Mouse (Mus musculus): ENCODE data around the gene Gm44502. TPM values are rescaled to one million over a fixed set of nuclear protein-coding genes. Genes with fewer than 3 reads are reported as not detected.
A peak's percentile ranks its signal among the peaks of the same experiment; 100 is the strongest.

The Gm44502 gene
- polyA plus RNA-seq, 1 experiment = 0.94 TPM

- TF ChIP-seq CTCF (IDR thresholded peaks at IDR 0.05; ENCODE audit: low read depth, low read length) = no peak
- no peak for TF ChIP-seq POLR2A (IDR thresholded peaks at IDR 0.05; ENCODE audit: borderline replicate concordance, low read depth, low read length)
- H3K27ac ChIP-seq (ENCODE audit: insufficient read depth, low read depth, low read length) = no peak overlapping the region
- H3K4me1 ChIP-seq (ENCODE audit: control insufficient read depth, insufficient read depth, low read length) = no peaks in the 10 kb centered on the region
- no peak overlapping the region for H3K4me3 ChIP-seq (ENCODE audit: insufficient read depth, low read length)
Measured at GRCm38 (mm10) chr15:89455642-89456041, 26.1 kb upstream of the Gm44502 start.

GRCm38 (mm10) chr15:89454857-89455256 is 25.4 kb upstream of the Gm44502 start:
- TF ChIP-seq POLR2A (IDR thresholded peaks at IDR 0.05; ENCODE audit: borderline replicate concordance, low read depth, low read length) (no peak), CTCF (IDR thresholded peaks at IDR 0.05; ENCODE audit: low read depth, low read length) (no peak)
- no peak overlapping the region for H3K4me3 ChIP-seq (ENCODE audit: insufficient read depth, low read length)
- no peaks in the 10 kb centered on the region for H3K4me1 ChIP-seq (ENCODE audit: control insufficient read depth, insufficient read depth, low read length)

GRCm38 (mm10) chr15:89453865-89454478 is 24.5 kb upstream of the Gm44502 start, which contains the start of gene Mapk8ip2:
Gene Mapk8ip2 (plus strand): TSS chr15:89453913.
- no peaks in the 10 kb centered on the region for H3K4me1 ChIP-seq (ENCODE audit: control insufficient read depth, insufficient read depth, low read length)
- H3K27ac ChIP-seq (ENCODE audit: insufficient read depth, low read depth, low read length) = no peak within 1 kb of the TSS
- TF ChIP-seq CTCF (IDR thresholded peaks at IDR 0.05; ENCODE audit: low read depth, low read length) (no peak), POLR2A (IDR thresholded peaks at IDR 0.05; ENCODE audit: borderline replicate concordance, low read depth, low read length) (no peak)
- peak within 1 kb of the TSS; percentile 43 for H3K4me3 ChIP-seq (ENCODE audit: insufficient read depth, low read length)

More at GRCm38 (mm10) chr15:89454857-89455256, 25.4 kb upstream of the Gm44502 start:
- H3K27ac ChIP-seq (ENCODE audit: insufficient read depth, low read depth, low read length) = no peak overlapping the region

GRCm38 (mm10) chr15:89452906-89453864 is 23.7 kb upstream of the Gm44502 start:
- no peak overlapping the region for H3K4me3 ChIP-seq (ENCODE audit: insufficient read depth, low read length)
- no peaks in the 10 kb centered on the region for H3K4me1 ChIP-seq (ENCODE audit: control insufficient read depth, insufficient read depth, low read length)
- TF ChIP-seq POLR2A (IDR thresholded peaks at IDR 0.05; ENCODE audit: borderline replicate concordance, low read depth, low read length) (no peak), CTCF (IDR thresholded peaks at IDR 0.05; ENCODE audit: low read depth, low read length) (no peak)
- H3K27ac ChIP-seq (ENCODE audit: insufficient read depth, low read depth, low read length) = no peak overlapping the region

- Histone ChIP-seq H3K4me1 (ENCODE audit: control insufficient read depth, insufficient read depth, low read length) (no peaks in the 10 kb centered on the region), H3K27ac (ENCODE audit: insufficient read depth, low read depth, low read length) (no peak overlapping the region), H3K4me3 (ENCODE audit: insufficient read depth, low read length) (no peak overlapping the region)
- TF ChIP-seq POLR2A (IDR thresholded peaks at IDR 0.05; ENCODE audit: borderline replicate concordance, low read depth, low read length) = no peak
- TF ChIP-seq CTCF (IDR thresholded peaks at IDR 0.05; ENCODE audit: low read depth, low read length) = no peak
Measured at GRCm38 (mm10) chr15:89442486-89443070, 13.1 kb upstream of the Gm44502 start.

GRCm38 (mm10) chr15:89435878-89436277 is 6.4 kb upstream of the Gm44502 start:
- Histone ChIP-seq H3K4me3 (ENCODE audit: insufficient read depth, low read length) (no peak overlapping the region), H3K4me1 (ENCODE audit: control insufficient read depth, insufficient read depth, low read length) (peaks cover 7% of the 10 kb centered on the region), H3K27ac (ENCODE audit: insufficient read depth, low read depth, low read length) (no peak overlapping the region)
- no peak for TF ChIP-seq CTCF (IDR thresholded peaks at IDR 0.05; ENCODE audit: low read depth, low read length)
- no peak for TF ChIP-seq POLR2A (IDR thresholded peaks at IDR 0.05; ENCODE audit: borderline replicate concordance, low read depth, low read length)

GRCm38 (mm10) chr15:89434136-89434535 is 4.6 kb upstream of the Gm44502 start:
- peaks cover 9% of the 10 kb centered on the region for H3K4me1 ChIP-seq (ENCODE audit: control insufficient read depth, insufficient read depth, low read length)
- no peak overlapping the region for H3K27ac ChIP-seq (ENCODE audit: insufficient read depth, low read depth, low read length)
- no peak overlapping the region for H3K4me3 ChIP-seq (ENCODE audit: insufficient read depth, low read length)
- TF ChIP-seq CTCF (IDR thresholded peaks at IDR 0.05; ENCODE audit: low read depth, low read length) (no peak), POLR2A (IDR thresholded peaks at IDR 0.05; ENCODE audit: borderline replicate concordance, low read depth, low read length) (no peak)

- no peak for TF ChIP-seq CTCF (IDR thresholded peaks at IDR 0.05; ENCODE audit: low read depth, low read length)
- TF ChIP-seq POLR2A (IDR thresholded peaks at IDR 0.05; ENCODE audit: borderline replicate concordance, low read depth, low read length) = no peak
- H3K4me3 ChIP-seq (ENCODE audit: insufficient read depth, low read length) = no peak overlapping the region
- peaks cover 12% of the 10 kb centered on the region for H3K4me1 ChIP-seq (ENCODE audit: control insufficient read depth, insufficient read depth, low read length)
- H3K27ac ChIP-seq (ENCODE audit: insufficient read depth, low read depth, low read length) = no peak overlapping the region
Measured at GRCm38 (mm10) chr15:89432946-89433345, 3.5 kb upstream of the Gm44502 start.

GRCm38 (mm10) chr15:89431806-89432205 is 2.3 kb upstream of the Gm44502 start:
- peaks cover 24% of the 10 kb centered on the region for H3K4me1 ChIP-seq (ENCODE audit: control insufficient read depth, insufficient read depth, low read length)
- TF ChIP-seq POLR2A (IDR thresholded peaks at IDR 0.05; ENCODE audit: borderline replicate concordance, low read depth, low read length) = no peak
- no peak for TF ChIP-seq CTCF (IDR thresholded peaks at IDR 0.05; ENCODE audit: low read depth, low read length)
- no peak overlapping the region for H3K27ac ChIP-seq (ENCODE audit: insufficient read depth, low read depth, low read length)
- no peak overlapping the region for H3K4me3 ChIP-seq (ENCODE audit: insufficient read depth, low read length)
